Mouse (Mus musculus): ENCODE measurements around the gene Swi5.

GRCm38 (mm10) chr2:32321591-32322298 is 33.9 kb upstream of the Swi5 start:
- no peak for TF ChIP-seq HCFC1 (IDR thresholded peaks at IDR 0.05; ENCODE audit: borderline replicate concordance, insufficient read depth, low read length)
- TF ChIP-seq ZC3H11A (IDR thresholded peaks at IDR 0.05; ENCODE audit: borderline replicate concordance, low read depth, low read length): no peak
- no peak for TF ChIP-seq CHD2 (IDR thresholded peaks at IDR 0.05; ENCODE audit: low read depth, low read length)
- no peak for TF ChIP-seq ZNF384 (IDR thresholded peaks at IDR 0.05; ENCODE audit: low read depth, low read length)
- no peak for TF ChIP-seq MAFK (IDR thresholded peaks at IDR 0.05; ENCODE audit: insufficient read depth, low read depth, low read length)

All from ES-E14 (cell line).